ENCODE assay signal across 18 mouse cellular contexts in genomic region chr2:173033531-173033930, GRCm38 (mm10). TPM values are rescaled to one million over a fixed set of nuclear protein-coding genes. Genes with fewer than 3 reads are reported as not detected.
DNase-seq lines count a peak whose midpoint lies in the region; ATAC-seq and TF ChIP-seq lines count a peak whose summit lies in the region.
"Had no signal": no experiment of that assay in that cellular context is flagged by ENCODE, and none has a peak within 500 bp of the region (broad histone marks: within the 10 kb centered on the region; RNA-seq: fewer than 3 reads in every experiment).

No protein-coding gene starts in this region.

- peaks cover 27% of the 10 kb centered on the region; the same call in 1 of the 2 replicates for H3K36me3 ChIP-seq in kidney, postnatal 0 days (ENCODE audit: insufficient read depth, low read length)
- H3K36me3 ChIP-seq in liver, embryonic 12.5 days = peaks cover 88% of the 10 kb centered on the region

- no peak overlapping the region for H3K4me2 ChIP-seq in kidney, postnatal 0 days (ENCODE audit: low read length)
- peak overlapping the region; percentile 91 for H3K4me2 ChIP-seq in liver, embryonic 12.5 days
- H3K4me2 ChIP-seq: limb, embryonic 13.5 days; midbrain, embryonic 12.5 days; neural tube, embryonic 12.5 days had no signal

- no peak overlapping the region for H3K9ac ChIP-seq in kidney, postnatal 0 days (ENCODE audit: low read depth, low read length)
- H3K9ac ChIP-seq in liver, embryonic 12.5 days = peak overlapping the region; percentile 97
- H3K9ac ChIP-seq: limb, embryonic 13.5 days; midbrain, embryonic 12.5 days; neural tube, embryonic 12.5 days had no signal

- no peak overlapping the region for H3K27ac ChIP-seq in kidney, postnatal 0 days
- H3K27ac ChIP-seq in liver, embryonic 12.5 days = peak overlapping the region; percentile 99
- no peak overlapping the region for H3K27ac ChIP-seq in left cerebral cortex, adult 2 months
- H3K27ac ChIP-seq: forebrain, embryonic 10.5 days; limb, embryonic 13.5 days; midbrain, embryonic 12.5 days; neural tube, embryonic 12.5 days had no signal

- DNase-seq in kidney, postnatal 0 days (ENCODE audit: low spot score) = no peak
- DNase-seq in kidney, postnatal 4 days = no peak
- peak; percentile 51 to 66 for DNase-seq in thymus, postnatal 10 days (ENCODE audit: low spot score in 2 of 2)
- DNase-seq in left cerebral cortex, adult 2 months (ENCODE audit: extremely low spot score in 1 of 2, low spot score in 2 of 2) = no peak
- DNase-seq in right cerebral cortex, adult 18-20 months = no peak
- DNase-seq: cerebellum, postnatal 10 days; heart, postnatal 4 days; lung, postnatal 10 days had no signal

- no peaks in the 10 kb centered on the region for H3K27me3 ChIP-seq in kidney, postnatal 0 days (ENCODE audit: insufficient read depth, low read length)
- H3K27me3 ChIP-seq in liver, embryonic 12.5 days (replicated peaks) = no peaks in the 10 kb centered on the region
- H3K27me3 ChIP-seq: limb, embryonic 13.5 days; midbrain, embryonic 12.5 days; neural tube, embryonic 12.5 days; Patski had no signal

- WGBS in kidney, postnatal 0 days = 90% methylated on average over 13 of the region's 13 CpGs
- 85% methylated on average over 13 of the region's 13 CpGs for WGBS in liver, embryonic 12.5 days (ENCODE audit: insufficient replicate concordance)

- intact Hi-C loops in left cerebral cortex, adult 2 months (cut with DNase I) = no loop called here

- H3K4me1 ChIP-seq in kidney, postnatal 0 days (replicated peaks; ENCODE audit: insufficient read depth, low read length) = no peaks in the 10 kb centered on the region
- peaks cover 99% of the 10 kb centered on the region for H3K4me1 ChIP-seq in liver, embryonic 12.5 days
- H3K4me1 ChIP-seq: limb, embryonic 13.5 days; midbrain, embryonic 12.5 days; neural tube, embryonic 12.5 days had no signal

- 0 out of 2 replicates have a peak, but pooled peaks have one; percentile 14 for ATAC-seq in kidney, postnatal 0 days (replicated peaks; ENCODE audit: low FRiP score, low read depth)
- ATAC-seq in activated CD4-positive, CD25-positive, alpha-beta regulatory T cell, adult 4 months = peak; percentile 17
- no peak for ATAC-seq in liver, embryonic 12.5 days
- ATAC-seq: intestine, postnatal 0 days; Patski had no signal

- H3K9me3 ChIP-seq in kidney, postnatal 0 days (replicated peaks; ENCODE audit: low read length) = no peaks in the 10 kb centered on the region
- H3K9me3 ChIP-seq in liver, embryonic 12.5 days (replicated peaks) = no peaks in the 10 kb centered on the region
- H3K9me3 ChIP-seq: forebrain, embryonic 10.5 days; limb, embryonic 13.5 days; midbrain, embryonic 12.5 days; neural tube, embryonic 12.5 days had no signal

- TF ChIP-seq CTCF in kidney, postnatal 0 days (IDR thresholded peaks at IDR 0.05; ENCODE audit: low read depth) = no peak
- no peak for TF ChIP-seq CTCF in left cerebral cortex, adult 2 months (IDR thresholded peaks at IDR 0.05)

- no peak overlapping the region for H3K4me3 ChIP-seq in kidney, postnatal 0 days (replicated peaks; ENCODE audit: low read depth, low read length)
- H3K4me3 ChIP-seq in liver, embryonic 12.5 days = peak overlapping the region; percentile 42
- no peak overlapping the region for H3K4me3 ChIP-seq in left cerebral cortex, adult 2 months
- H3K4me3 ChIP-seq: forebrain, embryonic 10.5 days; limb, embryonic 13.5 days; midbrain, embryonic 12.5 days; neural tube, embryonic 12.5 days had no signal

RNA-seq across cellular contexts. Expression of gene Rbm38, which starts 13.2 kb away (rescaled TPM):
- 20.9 and 21.2 TPM in 2 replicates for polyA plus RNA-seq in kidney, postnatal 0 days (2015; fragmentation: Nextera tagmentation; extraction: Ambion mirVana)
- polyA plus RNA-seq in activated CD4-positive, CD25-positive, alpha-beta regulatory T cell, adult 4 months (2017; shearing (Covaris generic)) = 100 to 1,000 TPM; 154 to 186 TPM
- 305 and 313 TPM in 2 replicates for polyA plus RNA-seq in liver, embryonic 12.5 days (2016; fragmentation: Nextera tagmentation; extraction: Ambion mirVana)
- 1 to 10 TPM; 3.5 to 4.7 TPM for total RNA-seq in left cerebral cortex, adult 2 months (2021)

RNA-seq across cellular contexts. Expression of gene Rae1, which starts 33.6 kb away (rescaled TPM):
- polyA plus RNA-seq in kidney, postnatal 0 days (2015; fragmentation: Nextera tagmentation; extraction: Ambion mirVana) = 117 and 124 TPM in 2 replicates
- polyA plus RNA-seq in activated CD4-positive, CD25-positive, alpha-beta regulatory T cell, adult 4 months (2017; shearing (Covaris generic)) = 10 to 100 TPM; 54.5 to 63.6 TPM
- 117 and 119 TPM in 2 replicates for polyA plus RNA-seq in liver, embryonic 12.5 days (2016; fragmentation: Nextera tagmentation; extraction: Ambion mirVana)
- 10 to 100 TPM; 55.8 to 61.1 TPM for total RNA-seq in left cerebral cortex, adult 2 months (2021)

RNA-seq across cellular contexts. Expression of gene Spo11, which starts 56.0 kb away (rescaled TPM):
- 0.10 and 0.11 TPM in 2 replicates for polyA plus RNA-seq in kidney, postnatal 0 days (2015; fragmentation: Nextera tagmentation; extraction: Ambion mirVana)
- 1 to 10 TPM; 3.5 to 5.2 TPM for polyA plus RNA-seq in activated CD4-positive, CD25-positive, alpha-beta regulatory T cell, adult 4 months (2017; shearing (Covaris generic))
- polyA plus RNA-seq in liver, embryonic 12.5 days (2016; fragmentation: Nextera tagmentation; extraction: Ambion mirVana) = 0.10 TPM in 1 of 2 replicates, not detected in the other
- total RNA-seq in left cerebral cortex, adult 2 months (2021) = under 1 TPM; 0.30 to 0.86 TPM
- total RNA-seq: adrenal gland, adult 18-20 months; granulocyte monocyte progenitor cell, adult 5-6 weeks; heart, postnatal 4 days had no signal
- polyA plus RNA-seq: intestine, postnatal 0 days had no signal

Comparison
In these comparisons a context has a peak if more than half of its experiments do, and no peak if none do; other contexts are left out.
1. DNase-seq: peak in thymus, postnatal 10 days (2 of 2); none in kidney, postnatal 0 days (single experiment), kidney, postnatal 4 days (0 of 2), left cerebral cortex, adult 2 months (0 of 2) and right cerebral cortex, adult 18-20 months (single experiment).